Mouse (Mus musculus): ENCODE results near the gene Prelid3b. TPM values are rescaled to one million over a fixed set of nuclear protein-coding genes. Genes with fewer than 3 reads are reported as not detected.

Gene Prelid3b
- total RNA-seq (2021) = 10 to 100 TPM; 38.7 to 56.3 TPM
- long read RNA-seq, experiment 1, transcript Prelid3b-201 (6 exons, 1,553 nt) = major isoform, 97 of 113 reads
- long read RNA-seq, experiment 1, partial matches to known transcripts = 0 of 113 reads
- long read RNA-seq, experiment 1, other reads (novel, unspliced or antisense) = 16 of 113 reads
- long read RNA-seq, experiment 2, transcript Prelid3b-201 (6 exons, 1,553 nt) = major isoform, 101 of 115 reads
- long read RNA-seq, experiment 2, partial matches to known transcripts = 0 of 115 reads
- long read RNA-seq, experiment 2, other reads (novel, unspliced or antisense) = 14 of 115 reads

DNA sequence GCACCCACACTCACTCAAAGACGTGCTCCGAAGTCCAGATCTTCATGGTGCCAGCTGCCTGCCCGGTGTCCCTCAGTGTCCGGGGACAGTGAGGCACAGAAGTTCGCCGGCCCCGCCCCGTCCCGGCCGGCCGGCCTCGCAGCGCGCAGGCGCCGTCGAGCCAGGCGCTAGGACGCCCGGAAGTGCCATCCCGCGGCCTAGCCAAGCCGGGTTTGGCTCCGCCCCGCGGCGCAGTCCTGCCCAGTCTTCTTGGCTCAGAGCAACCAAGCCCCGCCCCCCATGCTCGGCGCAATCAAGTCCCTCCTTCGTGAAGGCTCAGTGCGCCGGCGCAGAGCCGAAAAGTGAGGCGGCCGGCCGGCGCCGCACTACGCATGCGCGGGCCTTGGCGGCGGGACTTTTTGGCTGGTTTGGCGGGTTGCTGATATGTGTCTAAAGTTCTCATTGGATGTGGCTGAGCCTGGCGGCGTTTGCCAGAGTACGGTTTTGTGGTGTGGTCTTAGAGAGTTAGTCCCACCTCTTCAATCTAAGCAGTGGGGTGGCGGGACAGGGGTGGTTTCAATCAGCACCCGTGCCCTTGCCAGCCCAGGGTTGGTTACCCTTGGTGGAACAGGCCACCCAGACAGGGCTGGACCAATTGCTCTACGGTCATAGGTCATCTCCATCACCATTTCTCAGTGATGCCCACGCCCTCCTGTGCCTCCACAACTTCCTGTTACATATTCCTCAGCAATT lies at the start of gene Prelid3b:
Gene Prelid3b (minus strand): TSS at position 264 of the 732 bp plus-strand sequence.
- no peak for TF ChIP-seq CTCF (IDR thresholded peaks at IDR 0.05)
- Histone ChIP-seq H3K27ac (peak within 1 kb of the TSS; percentile 94), H3K4me3 (peak within 1 kb of the TSS; percentile 98)
- peak; percentile 100 for DNase-seq
- intact Hi-C loops (cut with DNase I) = no loop called here

DNA sequence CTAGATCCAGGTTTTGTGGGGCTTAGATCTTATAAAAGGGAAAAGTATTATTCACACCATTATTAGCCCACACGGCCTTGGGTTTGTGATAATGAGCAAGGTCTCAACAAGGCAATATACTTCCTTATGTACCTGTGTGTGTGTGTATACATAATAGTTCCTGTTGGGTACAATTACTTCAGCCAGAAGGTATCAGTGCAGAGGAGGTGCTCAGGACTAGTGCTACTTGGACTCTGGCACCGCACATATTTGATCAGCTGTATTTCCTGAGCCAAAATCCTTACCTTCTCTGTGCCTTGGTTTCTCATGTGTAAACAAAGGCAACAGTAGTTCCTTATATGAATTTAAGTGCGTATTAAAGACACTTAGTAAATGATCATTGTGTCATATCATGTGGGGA lies 49.3 kb upstream of the Prelid3b start:
- Histone ChIP-seq H3K4me3 (no peak overlapping the region), H3K27ac (no peak overlapping the region)
- no peak for DNase-seq
- intact Hi-C loops (cut with DNase I) = no loop called here
- TF ChIP-seq CTCF (IDR thresholded peaks at IDR 0.05) = no peak

DNA sequence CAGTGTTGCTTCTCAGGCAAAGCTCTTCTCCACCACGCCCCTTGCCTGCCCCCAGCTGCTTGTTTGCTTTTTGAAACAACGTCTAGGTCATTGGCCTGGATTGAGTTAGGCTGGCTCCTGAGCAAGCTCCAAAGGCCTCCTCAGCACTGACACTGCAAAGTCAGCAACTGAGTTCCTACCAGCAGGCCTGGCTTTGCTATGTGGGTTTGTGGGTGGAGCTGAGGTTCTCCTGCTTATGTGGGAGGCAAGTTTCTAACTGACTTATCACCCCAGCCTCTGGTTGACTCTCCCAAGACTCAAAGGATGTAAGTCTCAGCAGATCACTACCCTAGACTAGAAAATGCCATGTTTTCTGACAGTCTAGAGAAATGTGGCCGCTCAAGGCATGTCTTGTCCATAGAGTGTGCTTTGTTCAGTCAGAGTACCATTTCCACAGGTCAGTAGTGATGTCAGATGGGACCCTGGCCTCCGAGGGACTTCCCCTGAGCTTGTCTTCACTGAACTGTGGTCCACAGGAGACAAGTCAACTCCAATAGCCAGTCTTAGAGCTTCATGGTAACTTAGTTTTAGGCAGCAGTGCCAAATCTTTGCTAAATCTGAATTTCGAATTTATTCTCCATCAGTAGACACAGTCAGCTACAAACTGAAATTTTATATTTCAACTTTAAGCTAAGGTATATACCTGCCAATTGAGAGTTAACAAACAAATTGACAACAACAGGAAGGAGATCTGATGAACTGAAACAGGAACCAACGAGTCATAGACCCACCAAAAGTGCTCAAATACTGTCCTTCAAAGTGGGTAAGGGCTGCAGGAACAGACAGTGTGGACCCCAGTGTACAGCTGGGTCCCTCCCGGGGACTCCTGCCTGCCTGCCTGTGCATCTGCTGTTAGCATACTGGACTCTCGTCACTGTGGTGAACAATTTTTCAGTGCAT lies 44.5 kb upstream of the Prelid3b start:
- Histone ChIP-seq H3K4me3 (no peak overlapping the region), H3K27ac (no peak overlapping the region)
- no peak for DNase-seq
- intact Hi-C loops (cut with DNase I) = no loop called here
- TF ChIP-seq CTCF (IDR thresholded peaks at IDR 0.05) = no peak

DNA sequence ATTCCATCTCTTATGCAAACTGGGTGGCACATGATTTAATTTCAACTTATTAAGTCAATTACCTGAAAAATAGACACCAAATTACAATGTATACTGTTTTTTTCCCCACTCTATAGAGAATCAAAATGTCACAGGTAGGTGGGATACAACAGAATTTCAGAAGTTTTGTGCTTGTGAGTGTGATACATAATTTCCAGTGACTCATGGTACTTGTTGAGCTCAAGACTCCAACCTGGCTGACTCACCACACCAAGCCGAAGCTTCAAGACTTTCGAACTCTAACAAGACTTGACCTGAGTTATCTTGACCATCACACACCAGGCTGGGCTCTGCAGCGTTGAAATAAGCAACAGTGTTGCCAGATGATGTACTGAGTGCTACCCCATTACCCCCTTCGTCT lies 42.0 kb upstream of the Prelid3b start:
- intact Hi-C loops (cut with DNase I) = no loop called here
- TF ChIP-seq CTCF (IDR thresholded peaks at IDR 0.05) = no peak
- Histone ChIP-seq H3K27ac (no peak overlapping the region), H3K4me3 (no peak overlapping the region)
- no peak for DNase-seq

DNA sequence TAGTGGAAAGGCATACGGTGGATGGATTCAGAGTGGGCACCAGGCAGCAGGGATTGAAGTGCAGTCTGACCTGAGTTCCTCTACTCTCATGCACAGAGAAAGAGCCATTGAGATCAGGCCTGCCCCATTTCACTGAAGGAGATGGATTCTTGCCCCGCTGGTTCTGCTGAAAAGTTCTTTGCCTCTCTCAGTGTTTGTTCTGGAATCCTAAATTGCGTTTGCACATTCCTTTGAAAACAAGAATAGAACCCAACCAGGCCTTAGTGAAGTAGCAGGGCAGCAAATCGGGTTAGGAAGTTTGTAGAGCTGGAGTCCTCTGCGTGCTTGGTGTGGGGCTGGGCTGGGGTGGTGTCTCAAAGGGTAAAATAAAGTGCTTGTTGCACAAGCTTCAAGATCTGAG lies 40.9 kb upstream of the Prelid3b start:
- Histone ChIP-seq H3K4me3 (no peak overlapping the region), H3K27ac (no peak overlapping the region)
- intact Hi-C loops (cut with DNase I) = no loop called here
- no peak for DNase-seq
- TF ChIP-seq CTCF (IDR thresholded peaks at IDR 0.05) = no peak

DNA sequence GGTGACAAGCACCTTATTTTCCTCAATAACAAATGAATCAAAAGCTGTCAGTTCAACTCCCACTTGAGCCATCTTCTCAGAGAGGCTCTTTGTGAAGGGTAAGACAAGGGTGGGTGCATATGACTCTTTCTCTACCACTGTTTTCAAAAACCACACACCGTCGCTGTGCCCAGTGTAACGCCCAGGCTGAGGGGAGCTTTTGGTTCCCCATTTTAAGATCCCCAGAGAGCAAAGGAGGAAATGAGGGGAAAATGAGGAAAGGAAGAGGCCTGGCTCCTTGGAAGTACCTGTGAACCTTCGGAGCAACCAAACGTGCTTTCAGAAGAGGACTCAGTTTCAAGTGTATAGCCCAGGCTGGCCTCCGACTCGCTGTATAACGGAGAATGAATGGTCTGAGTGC lies 36.9 kb upstream of the Prelid3b start:
- intact Hi-C loops (cut with DNase I) = no loop called here
- H3K27ac ChIP-seq = no peak overlapping the region
- no peak for TF ChIP-seq CTCF (IDR thresholded peaks at IDR 0.05)
- DNase-seq = no peak
- no peak overlapping the region for H3K4me3 ChIP-seq

DNA sequence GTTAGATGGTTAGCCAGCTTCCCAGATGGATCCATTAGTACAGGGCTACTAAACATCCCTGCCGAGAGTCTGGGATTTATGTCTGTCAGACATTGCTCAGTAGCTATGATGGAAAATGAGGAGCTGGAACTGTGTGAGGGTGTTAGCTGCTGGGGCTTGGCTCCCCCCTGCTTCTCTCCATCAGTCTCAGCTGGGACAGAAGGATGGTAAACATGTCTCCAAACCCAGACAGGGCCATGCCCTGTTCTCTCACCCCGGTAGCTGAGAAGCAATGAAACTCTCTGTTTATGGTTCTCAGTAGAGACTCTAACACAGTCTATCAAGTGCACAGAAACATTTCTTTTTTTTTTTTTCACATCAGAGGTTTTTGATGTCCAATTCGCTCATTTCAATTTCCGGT lies 35.1 kb upstream of the Prelid3b start:
- H3K27ac ChIP-seq = no peak overlapping the region
- intact Hi-C loops (cut with DNase I) = no loop called here
- DNase-seq = no peak
- H3K4me3 ChIP-seq = no peak overlapping the region
- TF ChIP-seq CTCF (IDR thresholded peaks at IDR 0.05) = no peak

DNA sequence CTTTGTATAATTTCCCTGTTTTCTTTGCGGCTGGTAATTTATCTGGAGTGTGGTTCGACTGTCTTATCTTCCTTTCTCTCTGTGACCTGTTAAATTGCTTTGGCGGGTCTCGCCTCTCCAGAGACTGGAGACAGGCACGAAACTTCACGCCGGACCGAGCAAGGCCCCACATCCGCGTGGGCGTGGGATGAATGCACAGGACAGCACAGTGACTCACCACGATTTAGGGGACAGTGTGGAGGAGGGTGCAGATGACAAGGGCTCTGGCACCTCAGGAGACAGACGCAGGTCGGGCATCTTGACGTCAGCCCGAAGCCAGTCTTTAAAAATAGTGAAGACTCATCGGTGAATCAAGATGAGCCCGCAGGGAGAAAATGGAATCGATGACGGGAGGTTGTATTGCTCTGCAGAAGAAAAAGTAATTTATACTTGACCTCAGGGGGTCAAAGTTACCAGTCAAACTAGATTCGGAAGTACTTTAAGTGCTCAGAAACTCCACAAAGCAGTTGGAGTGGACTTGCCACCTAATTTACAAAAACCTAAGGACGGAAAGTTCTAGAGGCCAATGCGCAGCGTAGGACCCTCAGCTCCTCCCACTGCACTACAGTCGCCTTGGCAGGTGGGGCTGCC lies 30.1 kb upstream of the Prelid3b start:
- intact Hi-C loops (cut with DNase I) = no loop called here
- no peak overlapping the region for H3K27ac ChIP-seq

DNA sequence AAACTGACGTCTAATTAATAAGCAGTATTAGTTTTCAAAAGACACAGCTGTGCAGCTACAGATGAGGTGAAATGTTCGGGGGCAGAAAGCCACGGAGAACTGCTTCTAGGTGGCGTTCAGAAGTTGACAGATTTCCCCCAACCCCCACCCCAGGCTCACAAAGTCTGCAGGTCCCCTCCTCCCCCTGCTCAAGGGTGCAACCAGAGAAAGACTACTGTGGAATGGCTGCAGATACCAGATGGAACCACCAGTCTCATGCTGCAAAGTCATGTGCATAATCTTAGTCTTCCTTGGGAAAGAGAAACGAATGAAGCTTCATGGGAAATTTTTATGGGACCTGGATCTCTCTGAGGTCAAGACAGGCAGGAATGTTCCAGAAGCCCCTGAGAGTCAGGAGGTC lies 29.4 kb upstream of the Prelid3b start:
- Histone ChIP-seq H3K4me3 (no peak overlapping the region), H3K27ac (no peak overlapping the region)
- no peak for TF ChIP-seq CTCF (IDR thresholded peaks at IDR 0.05)
- intact Hi-C loops (cut with DNase I) = no loop called here
- DNase-seq = no peak

More for the DNA sequence above, 30.1 kb upstream of the Prelid3b start:
- DNase-seq = no peak
- no peak for TF ChIP-seq CTCF (IDR thresholded peaks at IDR 0.05)
- no peak overlapping the region for H3K4me3 ChIP-seq

DNA sequence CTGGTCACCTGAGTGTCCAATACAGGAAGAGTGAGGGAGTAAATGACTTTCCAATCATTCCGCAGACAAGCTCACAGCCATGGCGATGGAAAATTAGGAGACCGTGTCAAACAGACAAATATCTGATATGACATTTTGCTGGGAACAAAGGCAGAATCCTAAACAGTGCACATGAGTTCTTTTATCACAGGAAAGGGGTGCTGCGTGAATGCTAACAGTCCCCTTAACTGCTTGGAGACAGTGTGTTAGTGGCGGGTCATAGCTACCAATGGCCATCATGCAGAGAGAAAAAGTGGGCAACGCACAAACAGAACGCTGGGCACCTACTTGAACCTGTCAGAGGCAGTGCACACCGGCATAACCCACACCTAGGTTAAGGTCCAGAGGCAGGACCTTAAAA lies 28.6 kb upstream of the Prelid3b start:
- DNase-seq = no peak
- Histone ChIP-seq H3K4me3 (no peak overlapping the region), H3K27ac (no peak overlapping the region)
- intact Hi-C loops (cut with DNase I) = no loop called here
- TF ChIP-seq CTCF (IDR thresholded peaks at IDR 0.05) = no peak

DNA sequence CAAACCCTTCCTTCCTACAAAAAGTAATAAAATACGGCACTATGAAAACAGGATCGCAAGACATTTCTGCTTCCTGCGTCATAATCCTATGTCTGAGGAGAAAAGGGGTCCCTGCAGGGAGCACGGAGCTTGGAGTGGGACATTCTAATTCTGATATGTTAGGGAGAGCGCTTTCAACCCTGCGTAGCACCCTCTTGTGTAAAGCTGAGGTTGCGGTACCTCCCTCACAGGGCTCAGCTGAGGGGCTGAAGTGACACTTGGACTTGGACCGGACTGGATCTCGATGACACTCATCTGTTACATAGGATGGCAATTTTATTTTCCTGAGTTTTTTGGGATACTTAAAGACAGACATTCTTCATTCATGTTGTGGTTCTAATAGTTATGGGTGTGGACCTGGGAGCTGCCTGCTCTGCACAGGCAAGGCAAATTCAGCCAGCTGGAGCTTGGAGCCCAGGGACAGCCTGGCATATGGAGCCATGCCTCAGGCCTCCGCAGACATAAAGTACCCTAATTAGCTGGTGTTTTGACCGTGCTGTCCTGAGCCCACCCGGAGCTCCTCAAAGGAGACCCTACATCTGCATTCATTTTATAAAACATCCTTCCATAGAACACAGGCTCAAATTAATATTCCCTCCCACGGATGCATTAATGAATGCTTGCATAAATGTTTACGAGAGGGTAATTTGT lies 28.1 kb upstream of the Prelid3b start:
- Histone ChIP-seq H3K27ac (no peak overlapping the region), H3K4me3 (no peak overlapping the region)
- intact Hi-C loops (cut with DNase I) = no loop called here
- no peak for TF ChIP-seq CTCF (IDR thresholded peaks at IDR 0.05)
- DNase-seq = no peak

DNA sequence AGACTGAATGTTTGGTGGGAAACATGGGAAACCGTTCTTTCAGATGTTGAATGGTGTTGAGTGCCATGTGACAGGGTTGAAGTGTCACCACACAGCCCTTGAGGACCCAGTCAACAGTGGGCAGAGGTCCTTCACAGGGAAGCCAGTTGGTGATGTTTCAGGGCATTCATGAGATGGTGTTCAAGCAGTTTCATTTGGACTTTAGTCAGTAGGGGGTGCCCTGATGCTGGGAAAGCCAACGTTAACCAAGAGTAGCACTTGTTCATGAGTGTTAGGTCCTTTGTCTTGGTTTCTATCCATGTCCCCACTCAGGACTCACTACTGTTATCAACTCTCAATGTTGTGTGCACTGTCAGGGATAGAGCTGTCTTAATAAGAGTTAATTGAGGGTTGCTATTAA lies 20.0 kb upstream of the Prelid3b start:
- no peak for DNase-seq

More for the DNA sequence above, 20.0 kb upstream of the Prelid3b start:
- H3K27ac ChIP-seq = no peak overlapping the region
- TF ChIP-seq CTCF (IDR thresholded peaks at IDR 0.05) = peak; percentile 53
- no peak overlapping the region for H3K4me3 ChIP-seq
- intact Hi-C loops (cut with DNase I) = loop anchor here (2.0 kb wide), 1 partner anchor 180 kb away; no protein-coding TSS in a partner anchor
